Mouse (Mus musculus) bone marrow macrophage, adult 2 months (primary cell): ENCODE measurements around the gene Rrbp1.

Source experiments
- CTCF ChIP-seq: IDR thresholded peaks from 2 replicates; pipeline ENCODE4 v1.5.1; 2012; ENCODE audit warnings: low read depth, mild to moderate bottlenecking, low read length, moderate library complexity
- POLR2A ChIP-seq: IDR thresholded peaks from 2 replicates; pipeline ENCODE4 v1.6.1; 2012; ENCODE audit warnings: mild to moderate bottlenecking, low read depth, low read length, borderline replicate concordance

GRCm38 (mm10) chr2:144003544-144003943 lies 7.5 kb downstream of the Rrbp1 start:
- no peak for TF ChIP-seq POLR2A
- no peak for TF ChIP-seq CTCF
